Mouse (Mus musculus) kidney, adult 2 months (tissue): ENCODE measurements around the gene Daam1. TPM values are rescaled to one million over a fixed set of nuclear protein-coding genes. Genes with fewer than 3 reads are reported as not detected.

Source experiments
- DNase-seq: peaks from one replicate; pipeline ENCODE4 v3.0.0; 2021
- H3K27ac ChIP-seq: fragments of 200-500 bp; 2 replicates; pipeline ENCODE4 v1.5.1; 2012; ENCODE audit warnings: low read depth, low read length, control low read depth, inconsistent platforms; ENCODE audit not compliant: insufficient read depth
- H3K27me3 ChIP-seq: fragments of 200-500 bp; replicated peaks from 2 replicates; pipeline ENCODE4 v1.6.1; 2012; ENCODE audit warnings: mild to moderate bottlenecking, moderate library complexity, low read length, inconsistent platforms; ENCODE audit not compliant: control insufficient read depth, insufficient read depth
- H3K36me3 ChIP-seq: fragments of 200-500 bp; 2 replicates; pipeline ENCODE4 v1.6.1; 2012; ENCODE audit warnings: mild to moderate bottlenecking, moderate library complexity, low read length, inconsistent platforms; ENCODE audit not compliant: control insufficient read depth, insufficient read depth
- H3K4me1 ChIP-seq: fragments of 200-500 bp; 2 replicates; pipeline ENCODE4 v1.6.1; 2011; ENCODE audit warnings: low read length; ENCODE audit not compliant: control insufficient read depth, insufficient read depth
- H3K4me3 ChIP-seq: fragments of 200-500 bp; 2 replicates; pipeline ENCODE4 v1.5.1; 2011; ENCODE audit warnings: mild to moderate bottlenecking, low read depth, low read length, control low read depth; ENCODE audit not compliant: insufficient read depth
- CTCF ChIP-seq: fragments of 200-500 bp; conservative IDR thresholded peaks from 2 replicates; pipeline ENCODE4 v1.5.1; 2011; ENCODE audit warnings: low read depth, mild to moderate bottlenecking, control low read depth, low read length, moderate library complexity, mixed read lengths; ENCODE audit not compliant: insufficient read depth, insufficient read length
- POLR2A ChIP-seq: fragments of 200-500 bp; IDR thresholded peaks from one replicate; pipeline ENCODE4 v1.6.1; 2011; ENCODE audit warnings: low read depth, low read length, control low read depth
- WGBS: fragments of 180-500 bp; shearing (Covaris S2); methylation state at CpG from one replicate; pipeline ENCODE4 v1.1.7; 2018; 5-methylcytosine and 5-hydroxymethylcytosine counted together
- polyA plus RNA-seq: library from polyadenylated mRNA; depleted of rRNA; stranded (reverse); fragments of >200 nt; gene quantifications from 2 replicates; pipeline ENCODE4 v1.2.3, GENCODE M21; 2012

The Daam1 gene
- polyA plus RNA-seq, 1 experiment: 5.2 TPM

GRCm38 (mm10) chr12:71999671-72000070 lies 168.8 kb downstream of the Daam1 start:
- TF ChIP-seq CTCF (no peak), POLR2A (no peak)
- H3K4me3 ChIP-seq: no peak overlapping the region
- DNase-seq: no peak
- whole genome bisulfite sequencing: 92% methylated on average over 2 of the region's 2 CpGs
- no peaks in the 10 kb centered on the region for H3K36me3 ChIP-seq
- H3K27ac ChIP-seq: no peak overlapping the region
- peaks cover 6% of the 10 kb centered on the region; the same call in 1 of the 2 replicates for H3K4me1 ChIP-seq
- no peaks in the 10 kb centered on the region for H3K27me3 ChIP-seq

GRCm38 (mm10) chr12:72001811-72002210 lies 170.9 kb downstream of the Daam1 start:
- H3K27ac ChIP-seq: no peak overlapping the region
- H3K4me3 ChIP-seq: no peak overlapping the region
- no peaks in the 10 kb centered on the region for H3K27me3 ChIP-seq
- no peak for TF ChIP-seq CTCF
- TF ChIP-seq POLR2A: no peak
- H3K4me1 ChIP-seq: peaks cover 6% of the 10 kb centered on the region; the same call in 1 of the 2 replicates
- no peak for DNase-seq
- WGBS: 67% methylated on average over 1 of the region's 1 CpGs
- H3K36me3 ChIP-seq: no peaks in the 10 kb centered on the region

- no peak overlapping the region for H3K4me3 ChIP-seq
- no peak overlapping the region for H3K27ac ChIP-seq
- H3K27me3 ChIP-seq: no peaks in the 10 kb centered on the region
- no peaks in the 10 kb centered on the region for H3K36me3 ChIP-seq
- no peak for TF ChIP-seq CTCF
- no peak for TF ChIP-seq POLR2A
- DNase-seq: no peak
- no peaks in the 10 kb centered on the region for H3K4me1 ChIP-seq
- 95% methylated on average over 3 of the region's 3 CpGs for WGBS
Measured at GRCm38 (mm10) chr12:72005307-72005706, 174.4 kb downstream of the Daam1 start.

GRCm38 (mm10) chr12:72007656-72008055 lies 176.8 kb downstream of the Daam1 start:
- Histone ChIP-seq H3K4me3 (no peak overlapping the region), H3K27ac (no peak overlapping the region), H3K27me3 (no peaks in the 10 kb centered on the region), H3K36me3 (no peaks in the 10 kb centered on the region), H3K4me1 (no peaks in the 10 kb centered on the region)
- 74% methylated on average over 3 of the region's 3 CpGs for WGBS
- DNase-seq: no peak
- TF ChIP-seq CTCF (no peak), POLR2A (no peak)

GRCm38 (mm10) chr12:72009051-72009902 lies 178.4 kb downstream of the Daam1 start:
- 95% methylated on average over 13 of the region's 13 CpGs for WGBS
- TF ChIP-seq CTCF (no peak), POLR2A (no peak)

GRCm38 (mm10) chr12:72011404-72011803 lies 180.5 kb downstream of the Daam1 start:
- no peak for TF ChIP-seq CTCF
- no peak for TF ChIP-seq POLR2A
- no peaks in the 10 kb centered on the region for H3K27me3 ChIP-seq
- no peaks in the 10 kb centered on the region for H3K36me3 ChIP-seq
- 98% methylated on average over 3 of the region's 3 CpGs for WGBS
- H3K4me1 ChIP-seq: no peaks in the 10 kb centered on the region
- no peak for DNase-seq
- no peak overlapping the region for H3K4me3 ChIP-seq
- no peak overlapping the region for H3K27ac ChIP-seq

More at GRCm38 (mm10) chr12:72009051-72009902, 178.4 kb downstream of the Daam1 start:
- Histone ChIP-seq H3K27ac (no peak overlapping the region), H3K4me1 (no peaks in the 10 kb centered on the region), H3K36me3 (no peaks in the 10 kb centered on the region), H3K27me3 (no peaks in the 10 kb centered on the region), H3K4me3 (no peak overlapping the region)
- no peak for DNase-seq

GRCm38 (mm10) chr12:72012126-72012525 lies 181.2 kb downstream of the Daam1 start:
- Histone ChIP-seq H3K4me3 (no peak overlapping the region), H3K27me3 (no peaks in the 10 kb centered on the region), H3K27ac (no peak overlapping the region), H3K4me1 (no peaks in the 10 kb centered on the region; the same call in 1 of the 2 replicates), H3K36me3 (no peaks in the 10 kb centered on the region)
- WGBS: 92% methylated on average over 6 of the region's 6 CpGs
- no peak for TF ChIP-seq POLR2A
- no peak for TF ChIP-seq CTCF
- no peak for DNase-seq
